Mouse (Mus musculus): Measurements from ENCODE around the gene Otud1. TPM values are rescaled to one million over a fixed set of nuclear protein-coding genes. Genes with fewer than 3 reads are reported as not detected.

Otud1 gene
- polyA plus RNA-seq (2012), result 1.0 and 1.1 TPM in 2 replicates

DNA sequence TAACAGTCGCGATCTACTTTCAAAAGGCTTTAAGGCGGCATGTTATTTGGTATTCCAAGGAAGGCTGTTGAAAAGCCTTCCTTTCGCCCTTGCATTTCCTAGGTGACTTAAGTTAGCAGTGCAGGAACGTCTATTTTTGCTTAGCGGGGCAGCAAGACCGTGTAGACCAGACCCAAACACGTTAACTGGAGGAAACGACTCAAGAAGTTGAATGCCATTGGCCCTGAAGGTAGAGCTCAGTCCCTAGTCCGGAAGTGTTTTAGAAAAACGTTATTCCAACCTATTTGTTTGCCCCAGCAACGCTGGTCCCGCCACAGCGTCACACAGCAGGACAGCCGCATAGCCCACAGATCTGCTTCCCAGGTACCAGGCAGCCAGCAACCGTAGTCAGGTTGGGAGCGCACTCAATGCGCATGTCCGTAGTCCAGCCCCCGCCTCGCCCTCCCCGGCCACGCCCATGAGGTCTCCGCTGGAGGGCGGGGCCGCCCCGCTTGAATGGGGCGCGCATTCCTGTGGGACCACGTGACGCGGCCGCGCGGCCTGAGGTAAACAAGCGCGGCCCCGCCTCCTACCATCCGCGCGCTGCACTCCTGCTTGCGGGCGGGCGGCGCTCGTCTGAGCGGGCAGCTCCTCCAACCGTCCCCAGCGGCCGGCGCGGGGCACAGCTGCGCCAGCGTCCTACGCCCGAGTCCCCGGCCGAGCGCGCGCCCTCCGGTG, at the start of gene Otud1:
Otud1 (plus strand) TSS at position 595 of the 717 bp plus-strand sequence.
- Histone ChIP-seq H3K27me3 (ENCODE audit: control insufficient read depth) (peaks cover 52% of the 10 kb centered on the region), H3K9me3 (ENCODE audit: control insufficient read depth, low read length) (peaks cover 4% of the 10 kb centered on the region), H3K4me1 (ENCODE audit: control insufficient read depth) (peaks cover 30% of the 10 kb centered on the region), H3K36me3 (ENCODE audit: control insufficient read depth) (no peaks in the 10 kb centered on the region), H3K4me3 (replicated peaks) (peak within 1 kb of the TSS; percentile 80)
- TF ChIP-seq GATA1 (IDR thresholded peaks at IDR 0.05; ENCODE audit: low read length), result no peak
- TF ChIP-seq TAL1 (IDR thresholded peaks at IDR 0.05; ENCODE audit: low read length), result no peak

GRCm38 (mm10) chr2:19607852-19608251, 49.7 kb upstream of the Otud1 start:
- no peaks in the 10 kb centered on the region for H3K9me3 ChIP-seq (ENCODE audit: control insufficient read depth, low read length)
- H3K4me1 ChIP-seq (ENCODE audit: control insufficient read depth), result no peaks in the 10 kb centered on the region
- no peaks in the 10 kb centered on the region for H3K27me3 ChIP-seq (ENCODE audit: control insufficient read depth)
- H3K4me3 ChIP-seq (replicated peaks), result no peak overlapping the region
- no peak for TF ChIP-seq GATA1 (IDR thresholded peaks at IDR 0.05; ENCODE audit: low read length)
- no peak for TF ChIP-seq TAL1 (IDR thresholded peaks at IDR 0.05; ENCODE audit: low read length)
- no peaks in the 10 kb centered on the region for H3K36me3 ChIP-seq (ENCODE audit: control insufficient read depth)

GRCm38 (mm10) chr2:19608410-19609073, 49.0 kb upstream of the Otud1 start:
- no peaks in the 10 kb centered on the region for H3K4me1 ChIP-seq (ENCODE audit: control insufficient read depth)
- no peaks in the 10 kb centered on the region for H3K9me3 ChIP-seq (ENCODE audit: control insufficient read depth, low read length)
- no peaks in the 10 kb centered on the region for H3K36me3 ChIP-seq (ENCODE audit: control insufficient read depth)
- TF ChIP-seq GATA1 (IDR thresholded peaks at IDR 0.05; ENCODE audit: low read length) (no peak), TAL1 (IDR thresholded peaks at IDR 0.05; ENCODE audit: low read length) (no peak)
- no peak overlapping the region for H3K4me3 ChIP-seq (replicated peaks)
- H3K27me3 ChIP-seq (ENCODE audit: control insufficient read depth), result no peaks in the 10 kb centered on the region

DNA sequence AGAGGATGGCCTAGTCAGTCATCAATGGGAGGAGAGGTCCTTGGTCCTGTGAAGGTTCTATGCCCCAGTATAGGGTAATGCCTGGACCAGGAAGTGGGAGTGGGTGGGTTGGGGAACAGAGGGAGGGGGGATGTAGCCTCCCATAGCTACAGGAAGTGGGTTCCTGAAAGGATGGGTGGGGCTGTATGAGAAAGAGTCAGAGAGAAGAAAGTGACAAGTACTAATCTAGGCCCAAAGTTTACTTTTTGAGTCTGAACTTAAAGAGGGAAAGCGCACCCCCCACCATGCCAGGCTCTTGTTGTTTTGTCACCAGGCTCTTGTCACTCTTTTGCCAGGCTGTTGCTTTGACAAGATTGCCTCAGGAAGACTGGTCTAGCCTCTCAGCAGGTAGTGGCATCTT, 35.5 kb upstream of the Otud1 start:
- no peaks in the 10 kb centered on the region for H3K27me3 ChIP-seq (ENCODE audit: control insufficient read depth)
- H3K36me3 ChIP-seq (ENCODE audit: control insufficient read depth), result no peaks in the 10 kb centered on the region
- H3K9me3 ChIP-seq (ENCODE audit: control insufficient read depth, low read length), result no peaks in the 10 kb centered on the region
- no peak for TF ChIP-seq GATA1 (IDR thresholded peaks at IDR 0.05; ENCODE audit: low read length)
- no peak for TF ChIP-seq TAL1 (IDR thresholded peaks at IDR 0.05; ENCODE audit: low read length)
- H3K4me3 ChIP-seq (replicated peaks), result no peak overlapping the region
- H3K4me1 ChIP-seq (ENCODE audit: control insufficient read depth), result no peaks in the 10 kb centered on the region

GRCm38 (mm10) chr2:19627044-19627443, 30.5 kb upstream of the Otud1 start:
- Histone ChIP-seq H3K4me3 (replicated peaks) (no peak overlapping the region), H3K36me3 (ENCODE audit: control insufficient read depth) (no peaks in the 10 kb centered on the region), H3K27me3 (ENCODE audit: control insufficient read depth) (no peaks in the 10 kb centered on the region), H3K9me3 (ENCODE audit: control insufficient read depth, low read length) (no peaks in the 10 kb centered on the region), H3K4me1 (ENCODE audit: control insufficient read depth) (no peaks in the 10 kb centered on the region)
- TF ChIP-seq TAL1 (IDR thresholded peaks at IDR 0.05; ENCODE audit: low read length), result no peak
- no peak for TF ChIP-seq GATA1 (IDR thresholded peaks at IDR 0.05; ENCODE audit: low read length)

DNA sequence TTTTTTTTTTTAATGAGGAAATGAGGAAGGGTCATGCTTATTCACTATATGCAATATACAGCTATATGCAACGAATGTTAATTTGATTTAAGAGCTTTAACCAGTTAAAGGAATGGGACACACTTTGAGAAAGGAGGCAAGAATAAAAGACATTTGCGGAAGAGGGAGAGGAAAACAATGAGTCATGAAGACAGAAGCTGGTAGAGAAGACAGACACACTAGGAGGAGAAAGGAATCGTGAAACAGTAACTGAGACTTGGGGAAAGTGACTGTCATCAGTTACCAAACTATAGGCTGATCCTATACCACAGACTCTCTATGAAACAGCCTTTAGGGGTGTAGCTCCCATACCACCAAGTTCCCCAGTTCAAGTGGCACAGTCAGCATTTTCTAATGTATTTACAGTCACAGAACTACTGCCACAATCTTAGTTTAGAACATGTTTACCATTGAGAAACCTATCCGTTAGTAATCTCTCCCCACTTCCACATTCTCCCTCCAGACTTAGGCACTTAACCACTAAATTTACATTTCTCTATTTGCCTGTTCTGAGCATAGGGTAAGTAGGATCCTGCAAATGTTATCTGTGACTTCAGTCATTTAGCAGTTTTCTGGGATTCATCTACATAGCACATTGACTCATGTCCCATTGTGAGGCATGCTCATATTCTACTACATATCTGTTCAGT, 29.5 kb upstream of the Otud1 start:
- Histone ChIP-seq H3K36me3 (ENCODE audit: control insufficient read depth) (no peaks in the 10 kb centered on the region), H3K4me1 (ENCODE audit: control insufficient read depth) (no peaks in the 10 kb centered on the region), H3K27me3 (ENCODE audit: control insufficient read depth) (no peaks in the 10 kb centered on the region), H3K4me3 (replicated peaks) (no peak overlapping the region), H3K9me3 (ENCODE audit: control insufficient read depth, low read length) (no peaks in the 10 kb centered on the region)
- no peak for TF ChIP-seq GATA1 (IDR thresholded peaks at IDR 0.05; ENCODE audit: low read length)
- TF ChIP-seq TAL1 (IDR thresholded peaks at IDR 0.05; ENCODE audit: low read length), result no peak

DNA sequence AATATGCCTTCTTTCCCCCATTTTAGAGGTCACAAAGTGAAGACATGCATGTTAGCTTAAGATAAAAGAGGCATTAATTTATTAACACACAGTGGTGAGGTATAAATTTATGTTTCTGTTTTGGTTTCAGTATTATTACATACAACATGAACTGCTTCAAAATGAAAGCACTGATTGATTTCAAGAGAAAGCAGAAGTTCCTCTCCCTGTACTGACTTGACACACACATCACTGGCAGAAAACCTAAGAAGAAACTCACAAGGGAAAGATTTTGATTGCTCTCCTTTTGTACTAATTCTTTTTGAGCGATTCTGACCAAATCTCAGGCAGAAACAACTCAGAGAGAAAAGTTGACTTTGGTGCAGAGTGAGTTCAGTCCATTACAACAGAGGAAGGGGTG, 27.0 kb upstream of the Otud1 start:
- Histone ChIP-seq H3K4me3 (replicated peaks) (no peak overlapping the region), H3K27me3 (ENCODE audit: control insufficient read depth) (no peaks in the 10 kb centered on the region), H3K4me1 (ENCODE audit: control insufficient read depth) (no peaks in the 10 kb centered on the region), H3K9me3 (ENCODE audit: control insufficient read depth, low read length) (no peaks in the 10 kb centered on the region), H3K36me3 (ENCODE audit: control insufficient read depth) (no peaks in the 10 kb centered on the region)
- TF ChIP-seq GATA1 (IDR thresholded peaks at IDR 0.05; ENCODE audit: low read length) (no peak), TAL1 (IDR thresholded peaks at IDR 0.05; ENCODE audit: low read length) (no peak)

DNA sequence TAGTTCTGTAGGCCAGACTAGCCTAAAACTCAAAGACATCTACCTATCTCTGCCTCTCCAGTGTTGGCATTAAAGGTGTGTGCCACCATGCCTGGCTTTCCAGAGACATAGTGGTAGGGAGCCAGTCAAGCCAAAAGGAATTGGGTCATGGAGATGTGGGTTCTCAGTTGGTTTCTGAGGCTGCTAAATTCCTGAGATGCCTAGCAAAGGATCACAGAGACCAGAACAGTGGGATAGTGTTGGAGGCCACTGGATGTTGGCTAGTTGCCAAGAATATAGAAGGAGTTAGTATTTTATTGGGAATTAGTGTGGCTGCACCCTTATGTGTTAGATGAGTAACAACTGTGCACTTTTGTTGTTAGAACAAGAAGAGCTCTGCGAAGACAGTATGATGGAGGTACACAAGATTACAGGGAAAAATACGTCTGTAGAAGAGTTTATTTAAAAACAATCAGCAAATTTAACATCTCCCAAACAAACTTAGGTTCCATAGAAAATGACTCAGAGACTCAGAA, 24.1 kb upstream of the Otud1 start:
- Histone ChIP-seq H3K4me1 (ENCODE audit: control insufficient read depth) (no peaks in the 10 kb centered on the region), H3K36me3 (ENCODE audit: control insufficient read depth) (no peaks in the 10 kb centered on the region), H3K27me3 (ENCODE audit: control insufficient read depth) (no peaks in the 10 kb centered on the region), H3K4me3 (replicated peaks) (no peak overlapping the region), H3K9me3 (ENCODE audit: control insufficient read depth, low read length) (no peaks in the 10 kb centered on the region)
- TF ChIP-seq GATA1 (IDR thresholded peaks at IDR 0.05; ENCODE audit: low read length) (no peak), TAL1 (IDR thresholded peaks at IDR 0.05; ENCODE audit: low read length) (no peak)

DNA sequence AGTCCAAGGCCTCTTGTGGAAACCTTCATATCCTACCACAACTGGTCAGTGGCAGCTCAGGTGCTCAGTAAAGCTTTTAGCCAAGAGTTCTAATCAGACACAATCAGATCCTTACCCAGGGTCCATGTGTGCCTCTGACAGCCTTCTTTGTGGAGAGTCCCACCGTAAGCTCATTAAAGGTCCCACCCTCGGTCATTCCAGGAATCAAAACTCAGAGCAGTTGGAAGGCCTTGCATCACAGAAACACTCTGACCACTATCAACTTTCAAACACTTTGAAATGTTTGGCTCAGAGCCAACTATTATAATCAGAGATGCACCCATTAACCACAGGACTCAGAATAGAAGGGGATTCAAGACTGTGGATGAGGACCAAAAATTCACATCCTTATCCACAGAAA, 12.4 kb upstream of the Otud1 start:
- H3K27me3 ChIP-seq (ENCODE audit: control insufficient read depth), result no peaks in the 10 kb centered on the region
- no peaks in the 10 kb centered on the region for H3K36me3 ChIP-seq (ENCODE audit: control insufficient read depth)
- no peaks in the 10 kb centered on the region for H3K9me3 ChIP-seq (ENCODE audit: control insufficient read depth, low read length)
- TF ChIP-seq GATA1 (IDR thresholded peaks at IDR 0.05; ENCODE audit: low read length) (no peak), TAL1 (IDR thresholded peaks at IDR 0.05; ENCODE audit: low read length) (no peak)
- H3K4me3 ChIP-seq (replicated peaks), result no peak overlapping the region
- no peaks in the 10 kb centered on the region for H3K4me1 ChIP-seq (ENCODE audit: control insufficient read depth)
